Mouse (Mus musculus): ENCODE data around the gene Gm13276.
"Not testable (repeated sequence)": the region's sequence is repeated elsewhere in the genome, so short reads cannot be mapped to it uniquely, and the experiment has no call there.

- not testable (repeated sequence) for TF ChIP-seq CTCF (IDR thresholded peaks at IDR 0.05; ENCODE audit: extremely low read depth, insufficient read length, insufficient replicate concordance, low read depth, low read length); POLR2A (IDR thresholded peaks at IDR 0.05; ENCODE audit: low read depth, low read length)
Measured at GRCm38 (mm10) chr4:88793936-88794675, 8.6 kb downstream of the Gm13276 start, which contains the start of gene Gm13275.
